Mouse (Mus musculus) embryo, embryonic 11.5 days (tissue): ENCODE measurements around the gene Mrpl49.
A peak's percentile ranks its signal among the peaks of the same experiment; 100 is the strongest.
"Not testable (repeated sequence)": the region's sequence is repeated elsewhere in the genome, so short reads cannot be mapped to it uniquely, and the experiment has no call there.

Source experiments
- DNase-seq: peaks from one replicate; pipeline ENCODE4 v3.0.0-alpha.2; 2012; ENCODE audit warnings: low read depth, low spot score

Gene Mrpl49

DNA sequence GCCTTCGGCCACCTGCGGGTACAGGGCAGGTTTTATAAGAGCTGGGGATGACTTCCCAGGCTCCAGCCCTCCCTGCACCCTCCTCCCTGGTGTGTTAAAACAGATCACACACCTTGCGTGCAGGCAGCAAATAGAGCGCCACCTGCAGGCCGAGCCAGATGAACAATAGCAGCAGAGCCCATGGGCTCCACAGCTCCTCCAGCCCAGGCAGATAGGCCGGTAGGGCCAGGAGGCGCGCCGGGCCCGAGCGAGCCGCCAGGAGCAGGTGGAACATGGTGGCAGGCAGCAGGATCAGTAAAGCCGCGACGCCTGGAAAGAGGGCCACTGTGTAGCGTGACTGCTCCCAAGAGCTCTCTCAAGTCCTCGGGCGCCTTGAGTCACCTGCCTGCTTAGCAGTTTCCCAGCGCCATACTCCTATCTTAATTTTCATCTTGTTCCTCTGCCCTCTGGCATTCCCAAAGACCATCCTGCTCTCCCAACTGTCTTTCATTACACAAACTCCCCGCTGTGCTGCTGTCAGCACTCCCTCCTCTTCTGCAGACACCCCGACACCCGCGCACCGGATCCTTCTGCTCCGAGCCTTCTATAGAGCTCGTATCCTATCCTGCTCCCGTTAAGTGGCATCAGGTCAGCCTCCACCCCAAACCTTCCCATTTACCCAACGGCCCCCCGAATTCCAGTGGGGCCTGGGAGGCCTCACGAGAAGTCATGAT is 9.6 kb upstream of the Mrpl49 start:
- no peak for DNase-seq

DNA sequence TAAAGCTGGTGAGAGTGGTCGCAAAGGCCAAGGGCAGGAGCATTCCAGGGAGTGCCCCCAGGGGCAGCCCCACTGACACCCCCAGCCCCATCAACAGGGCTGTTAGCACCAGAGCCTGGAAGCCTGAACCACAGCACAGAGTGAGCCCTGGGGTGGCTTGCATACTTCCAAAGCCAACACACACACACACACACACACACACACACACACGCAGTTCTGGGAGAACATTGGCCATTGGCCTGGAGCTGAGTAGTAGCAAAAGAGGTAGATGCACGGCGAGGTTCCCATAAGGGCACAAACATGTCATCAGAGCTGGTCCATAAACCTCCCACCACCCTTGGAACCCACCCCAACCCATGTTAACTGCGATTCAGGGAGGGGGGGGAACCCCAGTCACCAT is 9.0 kb upstream of the Mrpl49 start:
- DNase-seq = no peak

DNA sequence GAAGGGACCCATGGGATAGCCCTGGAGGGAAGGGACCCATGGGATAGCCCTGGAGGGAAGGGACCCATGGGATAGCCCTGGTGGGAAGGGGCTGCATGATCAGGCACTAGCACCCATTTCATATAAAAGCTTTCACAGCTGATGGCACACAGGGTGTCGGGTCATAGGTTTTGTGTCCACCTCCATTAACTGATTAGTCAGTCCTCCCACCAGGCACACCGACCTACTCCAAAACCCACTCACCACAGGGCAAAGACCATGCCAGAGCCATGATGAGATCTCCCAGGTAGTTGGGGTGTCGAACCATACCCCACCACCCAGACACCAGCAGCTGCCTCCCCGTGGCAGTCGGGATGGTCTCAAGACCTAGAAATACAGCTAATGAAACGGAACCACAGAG is 5.5 kb upstream of the Mrpl49 start:
- DNase-seq = no peak

DNA sequence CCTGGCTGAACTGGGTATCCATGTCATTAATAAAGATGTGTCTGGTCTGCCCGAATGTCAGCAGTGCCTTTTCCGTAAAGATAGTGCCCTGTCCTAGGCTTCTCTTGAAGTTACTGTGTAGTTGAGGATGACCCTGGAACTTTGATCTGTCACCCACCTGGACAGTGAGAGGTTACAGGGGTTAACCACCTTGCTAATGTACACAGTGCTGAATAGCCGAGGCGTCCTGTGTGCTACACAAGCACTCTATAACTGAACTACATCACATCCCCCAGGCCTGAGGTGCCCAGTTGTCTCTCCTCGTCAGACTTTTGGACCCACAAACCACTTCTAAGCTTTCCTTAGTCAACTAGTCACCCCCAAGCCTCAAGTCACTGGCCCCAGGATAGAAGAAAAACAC is 4.8 kb upstream of the Mrpl49 start:
- no peak for DNase-seq

DNA sequence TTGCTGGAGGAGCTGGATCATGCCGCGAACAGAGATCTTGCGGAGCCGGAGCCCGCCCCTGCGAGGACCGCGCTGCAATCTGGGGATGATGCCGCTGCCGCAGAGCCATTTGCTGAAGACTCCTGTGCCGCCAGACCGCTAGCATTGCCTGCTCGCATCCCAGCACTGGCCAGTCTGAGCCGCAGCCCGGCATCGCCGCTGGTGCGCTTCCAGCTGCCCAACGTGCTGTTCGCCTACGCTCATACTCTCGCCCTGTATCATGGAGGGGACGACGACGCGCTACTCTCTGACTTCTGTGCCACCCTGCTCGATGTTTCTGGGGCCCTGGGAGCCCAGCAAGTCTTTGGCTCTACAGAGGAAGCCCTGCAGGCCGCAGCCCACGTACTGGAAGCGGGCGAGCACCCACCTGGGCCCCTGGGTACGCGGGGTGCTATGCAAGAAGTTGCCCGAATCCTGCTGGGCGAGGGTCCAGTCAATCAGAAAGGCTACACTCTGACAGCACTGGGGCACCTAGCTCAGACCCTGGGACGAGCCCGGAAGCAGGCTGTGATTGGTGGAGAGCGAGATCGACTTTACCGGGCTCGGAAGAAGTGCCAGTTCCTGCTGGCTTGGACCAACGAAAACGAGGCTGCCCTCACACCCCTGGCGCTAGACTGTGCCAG is 4.2 kb upstream of the Mrpl49 start:
- no peak for DNase-seq

DNA sequence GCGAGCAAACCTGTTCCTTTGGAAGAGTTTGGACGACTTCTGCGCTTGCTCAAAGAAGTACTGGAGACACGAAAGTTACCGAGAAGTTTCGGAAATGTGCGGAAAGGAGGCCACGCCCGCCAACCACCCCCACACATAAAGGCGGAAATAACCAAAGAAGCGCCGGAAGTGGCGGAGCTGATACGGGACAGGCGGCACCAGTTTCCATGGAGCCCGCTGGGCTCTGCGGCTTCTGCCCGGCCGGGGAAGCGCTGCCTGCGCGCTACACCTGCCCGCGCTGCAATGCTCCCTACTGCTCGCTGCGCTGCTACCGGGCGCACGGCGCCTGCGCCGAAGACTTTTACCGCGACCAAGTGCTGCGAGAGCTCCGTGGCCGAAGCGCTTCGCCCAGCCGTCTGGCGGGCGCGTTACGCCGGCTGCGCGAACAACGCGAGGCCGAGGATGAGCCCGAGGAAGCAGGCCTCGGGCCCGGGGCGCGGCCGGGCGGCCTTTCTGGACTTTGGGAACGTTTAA is 3.5 kb upstream of the Mrpl49 start, which contains the start of gene Znhit2:
TSS of gene Znhit2 (plus strand) at position 172 of the 513 bp plus-strand sequence.
- peak; percentile 89 for DNase-seq

DNA sequence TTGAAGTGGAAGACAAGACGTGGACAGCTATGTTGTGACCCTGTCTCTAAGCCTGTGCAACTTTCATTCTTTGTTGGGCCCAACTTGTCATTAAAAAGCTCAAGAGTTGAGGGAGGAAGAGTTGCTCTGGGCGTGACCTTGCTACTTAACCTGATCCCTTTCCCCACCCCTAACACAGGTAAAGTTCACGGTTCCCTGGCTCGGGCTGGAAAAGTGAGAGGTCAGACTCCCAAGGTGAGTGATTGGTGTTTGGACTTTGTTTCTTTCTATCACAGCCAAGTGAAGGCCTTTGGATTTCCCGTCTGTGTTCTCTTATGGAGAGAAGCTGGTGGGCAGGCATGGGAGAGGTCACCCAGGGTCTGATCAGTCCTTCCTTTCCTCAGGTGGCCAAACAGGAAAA is 1.4 kb upstream of the Mrpl49 start:
- DNase-seq = no peak

DNA sequence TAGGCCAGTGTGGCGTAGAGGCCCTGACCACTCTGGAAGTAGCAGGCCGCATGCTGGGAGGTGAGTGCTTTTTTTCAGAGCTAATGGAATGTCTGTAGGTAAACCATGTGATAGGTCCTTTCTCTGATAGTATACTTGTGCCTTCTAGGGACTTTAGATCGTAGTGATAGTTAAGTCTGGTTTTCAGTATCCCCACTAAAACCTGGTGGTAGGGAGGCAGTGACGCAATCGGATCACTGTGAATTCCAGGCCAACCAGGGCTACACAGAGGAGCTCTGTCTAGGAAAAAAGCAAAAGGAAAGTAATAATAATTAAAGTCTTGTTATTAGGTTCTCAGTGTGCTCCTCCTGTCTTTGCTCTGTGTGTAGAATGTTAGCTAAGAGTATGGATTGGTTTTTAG is 928 bp upstream of the Mrpl49 start:
- no peak for DNase-seq

DNA sequence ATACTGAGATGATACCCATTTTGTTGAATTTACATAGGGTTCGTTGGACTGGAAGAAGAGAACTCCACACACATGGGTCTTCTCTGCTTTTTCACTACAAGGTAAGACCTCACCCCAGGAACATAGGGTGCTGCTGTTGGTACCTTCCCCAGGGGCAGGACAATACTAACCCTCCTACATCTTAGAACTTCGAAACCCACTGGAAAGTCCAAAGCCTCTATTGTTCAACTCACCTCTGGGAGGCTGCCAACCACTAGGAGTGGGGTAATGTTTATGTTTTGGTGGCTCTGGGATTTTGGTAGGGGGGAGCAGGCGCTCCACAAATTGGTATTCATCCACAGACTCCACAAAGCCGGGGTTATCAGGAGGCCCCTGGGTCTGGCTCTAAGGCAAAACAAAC is 889 bp downstream of the Mrpl49 start:
- DNase-seq = no peak

DNA sequence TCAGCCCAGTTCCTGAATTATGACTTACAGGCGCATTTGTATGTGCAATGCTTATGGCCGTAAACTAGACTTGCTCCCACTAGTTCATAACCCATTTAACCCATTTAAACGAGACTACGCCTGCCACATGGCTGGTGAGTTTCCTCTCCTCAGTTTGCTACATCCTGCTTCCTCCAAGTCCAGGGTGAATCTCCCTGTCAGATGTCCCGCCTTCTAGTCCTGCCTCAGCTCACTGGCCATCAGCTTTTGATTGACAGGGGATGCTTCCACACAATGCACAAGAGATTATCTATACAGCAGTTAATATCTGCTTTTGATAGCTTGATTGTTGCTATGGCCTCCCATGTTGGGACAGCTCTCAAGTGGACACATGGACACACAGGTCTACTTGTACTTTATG is 3.3 kb downstream of the Mrpl49 start:
- DNase-seq = no peak

DNA sequence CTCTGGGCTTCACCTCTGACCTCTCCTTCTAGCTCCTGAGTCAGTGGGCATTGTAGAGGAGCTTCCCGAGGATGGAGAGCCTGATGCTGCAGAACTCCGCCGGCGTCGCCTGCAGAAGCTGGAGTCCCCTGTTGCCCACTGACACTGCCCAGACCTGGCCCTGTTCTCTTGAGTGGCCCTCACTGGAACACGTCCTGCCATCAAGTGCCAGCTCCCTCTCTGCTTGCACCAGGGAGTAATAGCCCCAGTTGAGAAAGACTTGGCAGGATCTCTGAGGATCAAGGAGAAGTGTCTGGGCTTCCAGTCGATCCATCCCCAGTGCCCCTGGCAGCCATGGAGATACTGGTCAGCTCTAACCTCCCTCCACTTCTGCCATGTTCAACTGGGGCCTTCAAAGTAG is 5.1 kb downstream of the Mrpl49 start:
- DNase-seq = no peak

DNA sequence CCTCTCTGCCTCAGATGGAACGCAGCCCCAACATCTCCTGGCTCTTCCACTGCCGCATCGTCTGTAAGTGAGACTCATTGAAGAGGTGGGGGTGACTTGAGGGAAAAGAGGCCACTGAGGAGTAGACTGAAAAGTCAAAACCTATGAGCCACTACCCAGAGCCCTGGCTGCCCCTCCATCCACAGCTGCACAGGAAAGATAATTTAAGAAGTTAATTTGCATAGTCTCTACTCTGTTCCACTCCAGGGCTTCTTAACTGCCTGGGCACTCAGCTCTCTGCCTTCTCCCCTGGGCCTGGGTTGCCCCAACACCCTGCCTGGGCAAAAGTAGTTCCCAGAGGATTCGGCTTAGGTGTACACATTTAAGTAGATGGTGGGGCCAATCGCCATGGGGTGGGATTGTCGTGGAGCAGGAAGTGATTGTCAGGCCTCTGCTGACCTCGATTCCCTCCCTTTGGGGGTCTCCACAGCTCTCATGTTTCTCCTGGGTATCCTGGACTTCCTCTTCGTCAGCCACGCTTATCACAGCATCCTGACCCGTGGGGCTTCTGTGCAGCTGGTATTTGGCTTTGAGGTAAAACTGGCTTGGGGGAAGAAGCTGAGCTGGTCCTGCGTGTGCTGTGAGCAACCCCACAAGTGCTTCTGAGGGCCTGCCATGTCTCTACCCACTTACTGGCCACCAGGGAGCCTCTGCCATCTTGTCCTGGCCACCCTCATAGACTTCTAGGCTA is 8.7 kb downstream of the Mrpl49 start:
- no peak for DNase-seq

DNA sequence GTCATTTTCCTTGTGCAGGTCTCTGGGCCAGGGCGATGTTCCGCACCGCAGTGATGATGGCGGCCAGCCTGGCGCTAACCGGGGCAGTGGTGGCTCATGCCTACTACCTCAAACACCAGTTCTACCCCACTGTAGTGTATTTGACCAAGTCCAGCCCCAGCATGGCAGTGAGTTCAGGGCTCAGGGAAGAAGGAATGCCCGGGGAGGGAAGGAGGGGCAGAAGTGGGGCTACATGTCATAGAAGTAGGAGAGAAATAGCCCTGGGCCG is 9.8 kb downstream of the Mrpl49 start:
- DNase-seq = no peak

DNA sequence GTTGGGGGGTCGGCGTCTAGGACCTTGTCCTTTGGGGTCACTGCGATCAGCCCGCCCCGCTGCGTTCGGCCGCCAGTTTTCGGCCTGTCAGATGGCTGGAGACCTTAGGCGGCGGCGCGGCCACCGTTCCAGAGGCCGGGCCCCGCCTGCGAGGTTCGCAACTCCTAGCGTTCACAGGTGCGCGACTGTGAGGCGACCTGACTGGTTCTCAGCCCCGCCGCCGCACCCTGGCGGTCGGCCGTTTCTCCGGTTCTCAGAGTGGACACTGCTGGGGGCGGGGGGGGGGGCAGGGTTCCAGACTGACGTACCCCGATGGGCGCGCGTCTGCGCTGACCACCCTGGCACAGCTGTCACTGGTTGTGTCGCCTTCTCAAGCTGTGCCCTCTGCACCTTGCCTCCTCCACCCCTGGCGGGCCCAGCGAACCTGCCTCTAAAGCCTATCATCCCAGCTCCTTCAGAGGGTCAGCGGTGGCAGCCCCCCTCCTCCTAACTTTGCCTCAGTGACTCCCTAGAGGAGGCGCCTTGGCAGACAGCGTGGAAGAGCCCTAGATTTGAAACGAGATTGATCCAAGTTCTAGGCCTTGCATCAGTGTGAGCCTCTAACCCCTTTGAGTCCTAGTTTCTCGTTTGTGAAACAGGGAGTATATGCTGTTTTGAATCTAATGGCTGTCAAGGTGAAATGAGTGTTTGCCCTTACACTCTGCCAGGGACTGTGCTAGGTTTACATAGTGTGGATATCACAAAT is 10.3 kb downstream of the Mrpl49 start:
- DNase-seq = no peak

DNA sequence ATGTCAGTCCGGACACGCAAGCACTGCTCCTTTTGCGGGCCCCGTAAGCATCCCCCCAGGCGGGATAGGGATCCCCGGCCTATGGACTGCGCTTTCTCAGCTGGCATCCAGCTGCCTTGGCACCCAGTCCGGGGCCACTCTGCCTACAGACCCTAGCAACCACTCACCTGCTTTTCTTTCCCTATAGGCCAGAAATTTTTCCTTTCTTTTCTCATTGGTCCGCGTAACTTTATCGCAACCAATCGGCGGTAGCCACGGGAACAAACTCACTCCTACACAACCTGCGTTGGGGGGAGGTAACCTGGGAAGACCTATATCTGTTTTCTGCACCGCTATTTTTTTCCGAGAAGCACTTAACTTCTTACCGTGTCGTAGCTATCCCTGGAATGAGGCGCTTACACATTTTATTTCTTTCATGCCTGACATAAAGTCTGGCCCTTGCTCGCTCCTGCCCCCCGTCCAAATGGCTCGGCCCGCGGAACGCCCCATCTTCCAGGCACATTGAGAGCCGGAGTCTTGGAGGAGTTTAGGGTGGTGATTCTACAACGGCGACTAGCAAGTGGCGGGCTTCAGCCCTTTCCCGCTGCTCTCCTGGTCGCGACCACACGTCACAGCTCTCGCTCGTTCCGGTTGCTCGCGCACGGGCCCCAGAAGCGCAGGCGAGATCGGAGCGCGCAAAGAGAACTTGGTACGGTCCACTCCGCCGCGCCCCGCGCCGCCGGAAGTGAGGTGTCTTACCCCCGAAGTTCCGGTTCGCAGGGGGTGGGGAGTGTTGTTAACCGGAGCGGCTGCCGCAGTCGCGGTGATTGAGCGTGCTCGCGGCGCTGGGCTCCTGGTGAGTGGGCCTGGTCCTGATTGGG is 11.1 kb downstream of the Mrpl49 start, which contains the start of gene Syvn1:
TSS of gene Syvn1 (plus strand) at position 283 of the 860 bp plus-strand sequence.
- DNase-seq = peak; percentile 87

DNA sequence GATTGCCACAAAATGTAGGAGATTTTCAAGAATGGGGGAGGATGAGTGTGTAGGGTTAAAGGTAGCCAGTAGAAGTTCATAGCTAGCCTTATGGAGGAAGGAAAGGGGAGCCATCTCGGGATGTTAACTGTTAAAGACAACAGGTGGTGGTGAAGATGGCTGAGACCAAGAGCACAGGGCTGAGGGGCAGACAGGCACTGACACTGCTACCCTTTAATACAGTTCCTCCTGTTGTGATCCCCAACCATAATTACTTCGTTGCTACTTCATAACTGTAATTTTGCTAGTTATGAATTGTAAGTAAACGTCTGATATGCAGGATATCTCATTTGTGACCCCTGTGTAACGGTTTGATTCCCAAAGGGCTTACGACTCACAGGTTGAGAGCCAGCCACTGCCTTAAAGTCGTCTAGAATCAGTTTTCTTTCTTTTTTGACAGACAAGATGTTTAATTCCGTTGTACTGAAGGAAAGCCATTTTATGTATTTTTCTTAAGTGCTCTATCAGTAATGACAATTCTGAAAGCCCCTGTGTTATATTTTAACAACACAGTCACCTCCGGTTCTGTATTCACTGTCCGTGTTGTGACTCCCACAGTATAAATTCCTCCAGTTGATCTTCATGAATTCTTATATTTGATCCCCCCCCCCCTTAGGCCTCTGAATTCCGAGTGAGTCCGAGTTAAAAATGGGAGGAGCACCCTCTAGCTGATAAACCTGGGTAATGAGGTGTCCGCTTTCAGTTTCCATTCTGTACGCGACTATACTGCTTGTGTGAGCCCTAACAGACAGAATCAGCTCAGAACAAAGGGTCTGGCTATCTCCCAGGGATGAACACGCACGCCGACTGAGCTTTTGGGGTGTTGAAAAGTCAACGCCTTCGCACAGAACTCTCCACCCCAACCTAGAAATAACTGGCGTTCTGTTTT is 12.0 kb downstream of the Mrpl49 start:
- DNase-seq = no peak

DNA sequence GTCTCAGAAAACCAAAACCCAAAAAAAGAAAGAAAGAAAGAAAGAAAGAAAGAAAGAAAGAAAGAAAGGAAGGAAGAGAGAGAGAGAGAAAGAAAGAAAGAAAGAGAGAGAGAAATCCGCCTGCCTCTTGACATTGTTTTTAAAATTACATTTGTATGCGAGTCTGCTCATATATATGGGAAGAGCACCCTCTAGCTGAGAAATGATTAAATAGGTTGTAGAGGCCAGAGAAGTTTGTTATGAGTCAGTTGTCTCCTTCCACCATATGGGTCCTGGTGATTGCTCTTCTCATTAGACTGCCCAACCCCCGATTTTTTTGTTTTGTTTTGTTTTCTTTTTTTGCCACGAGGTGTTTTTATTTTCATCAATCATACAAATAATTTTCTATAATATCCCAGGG is 13.5 kb downstream of the Mrpl49 start:
- DNase-seq = not testable (repeated sequence)

DNA sequence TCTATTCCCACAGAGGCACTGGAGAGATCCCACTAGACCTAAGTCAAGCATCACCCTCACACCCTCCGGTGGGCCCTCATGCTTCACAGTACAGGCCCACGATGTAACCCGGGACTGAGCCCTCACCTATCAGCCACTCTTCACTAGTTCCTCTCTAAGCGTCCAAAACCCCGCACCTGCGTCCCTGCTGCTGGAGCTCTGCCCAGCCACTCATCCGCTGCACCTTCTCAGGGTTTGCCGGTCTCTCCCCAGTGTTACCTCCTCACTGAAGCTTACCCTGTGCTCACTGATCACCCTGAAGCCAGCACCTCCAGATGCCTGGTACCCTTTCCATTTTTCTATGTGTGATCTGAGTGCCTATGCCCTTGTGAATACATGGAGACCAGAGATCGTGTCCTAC is 15.3 kb downstream of the Mrpl49 start:
- DNase-seq = no peak

DNA sequence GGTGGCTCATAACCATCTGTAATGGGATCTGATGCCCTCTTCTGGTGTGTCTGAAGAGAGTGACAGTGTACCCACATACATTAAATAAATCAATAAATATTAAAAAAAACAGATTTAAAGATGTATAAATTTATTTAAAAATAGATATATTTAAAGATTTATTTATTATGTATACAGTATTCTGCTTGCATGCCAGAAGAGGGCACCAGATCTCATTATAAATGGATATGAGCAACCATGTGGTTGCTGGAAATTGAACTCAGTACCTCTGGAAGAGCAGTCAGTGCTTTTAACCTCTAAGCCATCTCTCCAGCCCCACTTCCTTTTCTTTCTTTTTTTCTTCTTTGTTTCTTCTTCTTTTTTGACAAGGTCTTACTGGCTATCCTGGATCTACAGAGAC is 17.6 kb downstream of the Mrpl49 start:
- no peak for DNase-seq

DNA sequence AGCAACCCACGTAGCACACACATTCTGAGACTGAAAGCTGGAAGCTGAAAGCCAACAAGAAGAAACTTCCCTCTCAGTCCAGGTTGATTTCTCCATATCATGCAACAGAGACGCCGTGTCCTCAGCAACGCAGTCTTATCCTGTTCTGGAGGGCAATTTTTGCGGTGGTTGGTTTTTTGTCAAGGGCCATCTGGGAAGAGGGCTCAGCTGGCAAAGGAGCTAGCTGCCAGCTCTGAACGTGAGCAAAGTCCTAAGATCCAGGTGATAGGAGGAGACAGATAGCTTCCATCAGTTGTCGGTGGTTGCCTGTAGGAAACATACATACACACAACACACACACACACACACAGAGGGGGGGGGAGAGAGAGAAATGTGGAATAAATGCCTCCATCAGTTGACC is 19.3 kb downstream of the Mrpl49 start:
- DNase-seq = no peak
